Mouse (Mus musculus) cerebellum, adult 11 months (tissue): ENCODE data around the gene Syt17.
"Not testable (repeated sequence)": the region's sequence is repeated elsewhere in the genome, so short reads cannot be mapped to it uniquely, and the experiment has no call there.

Experiments used
- DNase-seq: peaks from one replicate; pipeline ENCODE4 v3.0.0; 2022

The Syt17 gene

DNA sequence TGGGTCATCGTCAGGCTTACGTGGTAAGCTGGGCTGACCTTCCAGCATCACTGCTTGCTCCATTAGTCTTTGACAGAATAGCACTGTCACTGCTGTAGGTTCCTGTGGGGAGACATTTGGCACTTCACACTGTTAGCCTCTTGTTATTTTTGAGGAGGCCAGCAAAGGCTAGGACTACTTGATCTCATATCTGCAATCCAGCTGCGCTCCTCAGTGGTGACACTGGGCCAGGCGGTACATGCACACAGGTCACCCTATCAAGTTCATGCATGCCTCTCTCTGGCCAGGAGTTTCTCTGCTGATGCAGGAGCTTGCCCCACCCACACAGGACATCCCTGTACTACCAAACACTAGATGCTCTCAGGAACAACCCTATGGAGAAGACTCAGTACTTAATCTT lies 71.4 kb downstream of the Syt17 start:
- no peak for DNase-seq

DNA sequence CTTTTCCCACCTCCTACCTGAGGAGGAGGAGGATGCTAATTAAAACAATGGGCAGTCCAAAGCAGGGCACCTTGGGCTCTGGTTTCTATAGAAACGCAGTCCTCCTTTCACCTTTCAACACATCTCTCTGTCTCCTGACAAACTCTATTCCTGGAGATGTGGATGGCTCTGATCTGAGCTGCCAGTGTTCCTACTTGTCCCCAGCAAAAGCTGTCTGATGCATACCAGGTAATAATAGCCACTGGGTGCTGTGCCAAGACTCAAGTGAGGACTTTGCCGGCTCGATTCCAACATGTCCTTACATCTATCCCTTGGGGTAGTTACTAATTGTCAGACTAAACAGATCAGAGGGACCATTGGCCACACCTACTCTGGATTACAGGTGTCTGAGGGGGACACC lies 72.7 kb downstream of the Syt17 start:
- no peak for DNase-seq

DNA sequence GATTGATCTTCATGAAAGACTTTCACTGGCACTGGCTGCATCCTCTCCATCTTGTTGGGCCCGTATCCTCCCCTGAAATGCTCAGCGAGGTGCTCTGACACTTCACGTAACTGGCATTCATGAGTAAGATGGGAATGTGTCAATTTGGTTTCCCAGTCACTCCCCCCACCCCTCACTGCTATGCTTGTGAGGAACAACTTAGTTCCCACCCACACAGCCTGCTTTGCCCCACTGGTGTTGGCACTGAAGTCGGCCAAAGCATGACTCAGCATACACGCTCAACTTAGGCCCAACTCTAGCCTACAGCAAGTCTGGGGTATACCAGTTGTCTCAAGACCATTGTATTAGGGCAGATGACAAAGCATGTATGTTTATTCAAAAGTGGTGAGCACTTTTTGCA lies 76.7 kb downstream of the Syt17 start:
- DNase-seq: no peak

- no peak for DNase-seq
Measured at GRCm38 (mm10) chr7:118369705-118370104, 78.3 kb downstream of the Syt17 start.

DNA sequence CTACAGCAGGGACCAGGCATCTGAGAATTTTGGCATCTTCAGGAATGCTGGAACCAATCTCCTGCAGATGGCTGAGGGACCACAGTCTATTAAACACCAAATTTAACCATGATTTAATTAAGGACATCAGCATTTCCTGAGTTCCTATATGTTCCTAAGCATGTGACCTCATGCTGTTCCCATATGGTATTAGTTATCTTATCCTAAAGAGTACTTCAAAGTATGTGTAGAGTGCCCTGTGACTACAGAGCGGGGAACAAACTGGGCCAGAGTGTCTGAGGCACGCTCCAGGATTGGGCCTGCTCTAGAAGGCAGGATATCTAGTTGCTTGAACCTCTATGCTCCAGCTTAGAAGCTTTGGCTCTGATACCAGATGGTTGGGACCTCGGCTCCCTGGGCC lies 82.1 kb downstream of the Syt17 start:
- no peak for DNase-seq

DNA sequence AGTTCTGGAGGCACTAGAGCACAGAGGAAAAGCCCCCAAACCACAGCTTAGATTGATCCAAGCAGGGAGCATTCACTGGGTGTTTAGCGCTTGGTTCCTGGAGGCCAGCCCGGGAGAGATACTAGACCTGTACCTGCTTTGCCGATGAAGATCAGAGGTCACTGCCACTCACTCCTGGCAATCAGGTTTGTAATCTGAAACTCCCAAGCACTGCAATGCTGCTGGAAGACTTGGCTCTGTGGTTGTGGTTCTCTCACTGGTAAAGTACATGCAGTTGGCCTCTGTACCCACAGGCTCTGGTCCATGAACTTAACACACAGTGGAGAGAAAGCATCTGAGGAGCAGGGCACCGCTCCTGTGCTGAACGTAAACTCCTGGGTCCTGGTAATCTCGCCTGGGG lies 82.8 kb downstream of the Syt17 start:
- DNase-seq: no peak

DNA sequence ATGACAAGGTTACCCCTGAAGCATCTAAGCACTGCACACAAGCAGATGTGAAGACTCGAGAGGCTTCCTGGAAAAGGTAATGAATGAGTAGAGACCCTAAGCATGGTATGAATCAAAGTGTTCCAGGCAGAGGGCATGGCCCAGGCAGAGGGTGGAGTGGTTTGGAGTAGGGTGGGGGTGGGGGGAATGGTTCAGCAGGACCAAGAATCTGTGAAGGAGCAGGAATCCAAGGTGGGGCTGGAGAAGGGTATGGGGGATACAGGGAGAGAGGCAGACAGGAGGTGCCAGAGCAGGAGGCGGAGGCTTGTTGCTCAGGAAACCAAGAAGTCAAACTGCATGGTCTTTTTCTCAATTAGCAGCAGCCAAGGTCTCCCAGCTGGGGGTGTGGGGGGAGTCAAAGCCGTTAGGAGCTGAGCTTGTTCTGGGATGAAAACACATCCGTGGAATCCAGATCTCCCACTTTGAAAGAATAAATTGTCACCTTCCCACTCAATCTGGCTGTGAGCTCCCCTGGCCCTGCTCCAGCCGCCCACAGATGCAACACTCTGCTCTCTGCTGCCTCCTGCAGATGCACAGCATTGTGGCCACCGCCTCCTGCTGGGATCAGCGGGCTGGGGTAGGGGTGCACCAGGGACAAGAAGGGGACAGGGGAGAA lies 83.5 kb downstream of the Syt17 start:
- peak; percentile 9 for DNase-seq

DNA sequence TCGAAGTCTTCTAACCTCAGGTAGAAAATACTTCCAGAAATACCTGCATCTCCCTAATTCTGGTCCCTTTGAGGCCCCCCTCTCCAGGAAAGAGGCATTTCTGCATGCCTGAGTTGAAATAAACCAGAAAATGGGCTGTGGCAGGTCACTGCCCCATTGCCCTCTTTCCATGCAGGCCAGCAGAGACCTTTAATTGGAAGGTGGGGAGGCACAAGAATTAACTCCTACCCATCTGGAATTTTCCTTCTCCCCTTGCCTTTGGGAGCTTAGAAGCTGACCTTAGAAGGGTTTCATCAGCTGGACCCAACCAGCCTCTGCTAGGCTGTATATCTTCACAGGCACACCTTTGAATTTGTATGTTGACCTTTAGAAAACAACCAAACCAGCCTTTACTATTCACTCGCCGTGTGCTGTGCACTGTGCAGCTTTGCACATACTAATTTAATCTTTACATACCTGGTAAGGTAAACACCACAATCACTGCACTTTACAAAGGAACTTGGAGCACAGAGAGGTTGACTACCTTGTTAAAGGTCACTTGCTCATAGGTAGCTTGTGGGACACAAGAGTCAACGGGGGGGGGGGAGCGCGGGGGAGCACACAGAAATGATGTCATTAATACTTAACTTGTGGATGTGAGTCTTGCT lies 84.3 kb downstream of the Syt17 start:
- no peak for DNase-seq

- no peak for DNase-seq
Measured at GRCm38 (mm10) chr7:118362931-118363330, 85.1 kb downstream of the Syt17 start.

GRCm38 (mm10) chr7:118362258-118362657 lies 85.8 kb downstream of the Syt17 start:
- DNase-seq: no peak

GRCm38 (mm10) chr7:118358977-118359376 lies 89.0 kb downstream of the Syt17 start:
- DNase-seq: no peak

- not testable (repeated sequence) for DNase-seq
Measured at GRCm38 (mm10) chr7:118356410-118357005, 91.5 kb downstream of the Syt17 start.

- DNase-seq: peak; percentile 10
Measured at GRCm38 (mm10) chr7:118350840-118351239, 97.2 kb downstream of the Syt17 start.

- no peak for DNase-seq
Measured at GRCm38 (mm10) chr7:118346943-118347342, 101.1 kb downstream of the Syt17 start.

DNA sequence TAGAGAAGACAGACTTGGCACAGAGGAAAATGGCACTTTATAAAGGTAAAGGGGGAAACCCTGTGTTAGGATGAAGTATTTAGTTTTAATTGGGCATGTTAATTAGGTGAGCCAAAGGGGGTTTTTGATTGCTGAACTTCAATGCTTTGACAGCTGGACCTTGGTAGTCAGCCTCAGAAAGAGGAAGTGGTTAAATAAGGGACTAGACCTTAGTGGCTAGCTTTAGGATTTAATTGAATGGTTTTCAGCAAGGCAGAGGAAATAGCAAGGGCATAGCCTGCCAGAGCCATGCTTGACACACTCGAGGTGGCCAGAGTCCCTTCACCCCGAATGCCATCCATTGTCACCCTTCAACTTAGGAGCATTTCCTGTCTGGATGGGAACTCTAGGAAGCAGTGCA lies 101.6 kb downstream of the Syt17 start:
- no peak for DNase-seq

DNA sequence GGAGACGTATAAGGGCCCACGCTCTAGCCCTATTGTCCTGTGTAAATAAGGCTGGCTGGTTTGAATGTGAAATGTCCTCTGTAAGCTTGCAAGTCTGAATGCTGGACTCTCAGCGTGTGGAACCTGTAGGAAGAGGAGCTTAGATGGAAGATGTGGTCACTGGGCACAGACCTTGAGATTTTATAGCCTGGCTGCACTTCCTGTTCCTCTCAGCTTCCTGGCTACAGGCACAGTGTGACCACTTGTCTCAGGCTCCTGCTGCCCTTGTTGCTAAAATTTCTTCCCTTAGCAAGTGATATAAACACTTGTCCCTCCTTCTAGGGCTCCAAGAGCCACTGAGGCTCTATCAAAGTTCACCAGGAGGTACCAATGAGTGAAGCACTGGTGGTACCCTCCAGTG lies 102.6 kb downstream of the Syt17 start:
- DNase-seq: no peak

DNA sequence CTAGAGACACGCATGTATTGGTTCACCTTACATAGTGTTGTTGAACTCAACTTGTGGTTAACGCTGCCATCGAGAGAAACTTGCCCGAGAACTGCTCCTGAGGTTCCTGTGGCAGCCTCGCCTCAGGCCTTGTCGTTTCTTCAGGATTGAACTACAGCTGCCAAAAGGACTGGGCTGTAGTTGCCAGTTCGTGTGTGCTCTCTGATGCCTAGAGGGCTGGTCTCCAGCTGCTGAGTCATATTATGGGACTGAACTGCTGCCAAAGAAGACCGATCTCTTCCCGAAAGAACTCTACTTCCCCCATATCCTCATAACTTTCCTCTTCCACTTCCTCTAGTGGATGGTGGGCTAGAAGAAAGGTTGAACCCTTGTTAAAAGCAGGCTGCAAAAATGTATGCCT lies 103.3 kb downstream of the Syt17 start:
- DNase-seq: no peak
